Mouse (Mus musculus) liver, embryonic 12.5 days (tissue): ENCODE measurements around the gene Dclk1. TPM values are rescaled to one million over a fixed set of nuclear protein-coding genes. Genes with fewer than 3 reads are reported as not detected.

Experiments used
- ATAC-seq: fragments of 200-750 bp; cut with Nextera tagmentation; 2 replicates; pipeline ENCODE4 v1.8.0; 2017; ENCODE audit warnings: moderate number of reproducible peaks, mild to moderate bottlenecking, moderate library complexity
- H3K27ac ChIP-seq: fragments of 300-500 bp; sonication (generic); 2 replicates; pipeline ENCODE4 v1.5.1; 2016; ENCODE audit warnings: mild to moderate bottlenecking
- H3K27me3 ChIP-seq: fragments of 300-500 bp; sonication (generic); replicated peaks from 2 replicates; pipeline ENCODE4 v1.6.1; 2016; ENCODE audit warnings: mild to moderate bottlenecking, moderate library complexity
- H3K36me3 ChIP-seq: fragments of 300-500 bp; sonication (generic); 2 replicates; pipeline ENCODE4 v1.6.1; 2016; ENCODE audit warnings: mild to moderate bottlenecking, moderate library complexity
- H3K4me1 ChIP-seq: fragments of 300-500 bp; sonication (generic); 2 replicates; pipeline ENCODE4 v1.6.1; 2016
- H3K4me2 ChIP-seq: fragments of 300-500 bp; sonication (generic); 2 replicates; pipeline ENCODE4 v1.6.1; 2016; ENCODE audit warnings: mild to moderate bottlenecking, moderate library complexity
- H3K4me3 ChIP-seq: fragments of 300-500 bp; sonication (generic); 2 replicates; pipeline ENCODE4 v1.5.1; 2016; ENCODE audit warnings: mild to moderate bottlenecking, moderate library complexity
- H3K9ac ChIP-seq: fragments of 300-500 bp; sonication (generic); 2 replicates; pipeline ENCODE4 v1.6.1; 2016; ENCODE audit warnings: mild to moderate bottlenecking, moderate library complexity
- H3K9me3 ChIP-seq: fragments of 300-500 bp; sonication (generic); replicated peaks from 2 replicates; pipeline ENCODE4 v1.6.1; 2016; ENCODE audit warnings: mild to moderate bottlenecking, moderate library complexity
- WGBS: fragments of 180-500 bp; shearing (Covaris S2); methylation state at CpG from one replicate; pipeline ENCODE4 v1.1.7; 2016; ENCODE audit not compliant: insufficient replicate concordance; 5-methylcytosine and 5-hydroxymethylcytosine counted together
- polyA plus RNA-seq: library from polyadenylated mRNA; unstranded; fragments of >200 nt; fragmentation: Nextera tagmentation; extraction: Ambion mirVana; gene quantifications from 2 replicates; pipeline ENCODE4 v1.2.1, GENCODE M21; 2016

Gene Dclk1
- polyA plus RNA-seq, 1 experiment from 2014 or later, result 1.7 TPM

- Histone ChIP-seq H3K4me1 (no peaks in the 10 kb centered on the region), H3K27me3 (no peaks in the 10 kb centered on the region), H3K4me3 (no peak overlapping the region), H3K4me2 (no peak overlapping the region), H3K9ac (no peak overlapping the region), H3K9me3 (no peaks in the 10 kb centered on the region), H3K27ac (no peak overlapping the region), H3K36me3 (no peaks in the 10 kb centered on the region)
- ATAC-seq, result no peak
- WGBS, result 85% methylated on average over 6 of the region's 6 CpGs
Observed at GRCm38 (mm10) chr3:55555848-55556247, 313.7 kb downstream of the Dclk1 start.

- H3K9me3 ChIP-seq, result no peaks in the 10 kb centered on the region
- no peaks in the 10 kb centered on the region for H3K36me3 ChIP-seq
- no peak overlapping the region for H3K27ac ChIP-seq
- H3K27me3 ChIP-seq, result no peaks in the 10 kb centered on the region
- no peak for ATAC-seq
- WGBS, result 43% methylated on average over 1 of the region's 1 CpGs
- no peak overlapping the region for H3K4me2 ChIP-seq
- no peak overlapping the region for H3K9ac ChIP-seq
- H3K4me3 ChIP-seq, result no peak overlapping the region
- no peaks in the 10 kb centered on the region for H3K4me1 ChIP-seq
Observed at GRCm38 (mm10) chr3:55558570-55558969, 316.4 kb downstream of the Dclk1 start.

- no peak for ATAC-seq
- Histone ChIP-seq H3K4me1 (no peaks in the 10 kb centered on the region), H3K27ac (no peak overlapping the region), H3K9me3 (no peaks in the 10 kb centered on the region), H3K4me2 (no peak overlapping the region), H3K27me3 (no peaks in the 10 kb centered on the region), H3K4me3 (no peak overlapping the region), H3K36me3 (no peaks in the 10 kb centered on the region), H3K9ac (no peak overlapping the region)
- 68% methylated on average over 3 of the region's 3 CpGs for WGBS
Observed at GRCm38 (mm10) chr3:55567476-55567875, 325.3 kb downstream of the Dclk1 start.

GRCm38 (mm10) chr3:55569539-55569938 is 327.4 kb downstream of the Dclk1 start:
- H3K4me3 ChIP-seq, result no peak overlapping the region
- H3K36me3 ChIP-seq, result no peaks in the 10 kb centered on the region
- H3K9ac ChIP-seq, result no peak overlapping the region
- no peak for ATAC-seq
- no peak overlapping the region for H3K27ac ChIP-seq
- no peaks in the 10 kb centered on the region for H3K27me3 ChIP-seq
- no peak overlapping the region for H3K4me2 ChIP-seq
- H3K9me3 ChIP-seq, result no peaks in the 10 kb centered on the region
- 69% methylated on average over 10 of the region's 10 CpGs for WGBS
- no peaks in the 10 kb centered on the region for H3K4me1 ChIP-seq

GRCm38 (mm10) chr3:55571034-55571433 is 328.9 kb downstream of the Dclk1 start:
- 57% methylated on average over 3 of the region's 3 CpGs for WGBS
- Histone ChIP-seq H3K27me3 (no peaks in the 10 kb centered on the region), H3K9ac (no peak overlapping the region), H3K36me3 (no peaks in the 10 kb centered on the region), H3K9me3 (no peaks in the 10 kb centered on the region), H3K4me2 (no peak overlapping the region), H3K4me3 (no peak overlapping the region), H3K27ac (no peak overlapping the region), H3K4me1 (no peaks in the 10 kb centered on the region)
- no peak for ATAC-seq

- ATAC-seq, result no peak
Observed at GRCm38 (mm10) chr3:55571552-55572296, 329.6 kb downstream of the Dclk1 start.

GRCm38 (mm10) chr3:55572297-55572681 is 330.1 kb downstream of the Dclk1 start:
- Histone ChIP-seq H3K4me3 (no peak overlapping the region), H3K4me1 (no peaks in the 10 kb centered on the region), H3K36me3 (no peaks in the 10 kb centered on the region), H3K9ac (no peak overlapping the region), H3K4me2 (no peak overlapping the region), H3K27me3 (no peaks in the 10 kb centered on the region), H3K9me3 (no peaks in the 10 kb centered on the region), H3K27ac (no peak overlapping the region)
- no peak for ATAC-seq
- 65% methylated on average over 4 of the region's 4 CpGs for WGBS

More at GRCm38 (mm10) chr3:55571552-55572296, 329.6 kb downstream of the Dclk1 start:
- Histone ChIP-seq H3K27me3 (no peaks in the 10 kb centered on the region), H3K9ac (no peak overlapping the region), H3K4me1 (no peaks in the 10 kb centered on the region), H3K4me3 (no peak overlapping the region), H3K4me2 (no peak overlapping the region), H3K9me3 (no peaks in the 10 kb centered on the region), H3K27ac (no peak overlapping the region), H3K36me3 (no peaks in the 10 kb centered on the region)
- WGBS, result 62% methylated on average over 11 of the region's 11 CpGs

- Histone ChIP-seq H3K9me3 (no peaks in the 10 kb centered on the region), H3K4me3 (no peak overlapping the region), H3K27me3 (no peaks in the 10 kb centered on the region), H3K9ac (no peak overlapping the region), H3K4me2 (no peak overlapping the region), H3K4me1 (no peaks in the 10 kb centered on the region), H3K36me3 (no peaks in the 10 kb centered on the region), H3K27ac (no peak overlapping the region)
- WGBS, result 57% methylated on average over 4 of the region's 4 CpGs
- ATAC-seq, result no peak
Observed at GRCm38 (mm10) chr3:55574003-55574402, 331.8 kb downstream of the Dclk1 start.

GRCm38 (mm10) chr3:55587434-55587971 is 345.3 kb downstream of the Dclk1 start:
- H3K4me2 ChIP-seq, result no peak overlapping the region

GRCm38 (mm10) chr3:55587972-55588946 is 346.1 kb downstream of the Dclk1 start:
- H3K27ac ChIP-seq, result no peak overlapping the region
- no peak overlapping the region for H3K9ac ChIP-seq
- H3K36me3 ChIP-seq, result no peaks in the 10 kb centered on the region
- no peak for ATAC-seq
- no peaks in the 10 kb centered on the region for H3K9me3 ChIP-seq
- H3K4me1 ChIP-seq, result no peaks in the 10 kb centered on the region
- H3K4me3 ChIP-seq, result no peak overlapping the region
- H3K27me3 ChIP-seq, result no peaks in the 10 kb centered on the region
- H3K4me2 ChIP-seq, result no peak overlapping the region
- 38% methylated on average over 12 of the region's 12 CpGs for WGBS

More at GRCm38 (mm10) chr3:55587434-55587971, 345.3 kb downstream of the Dclk1 start:
- H3K27me3 ChIP-seq, result no peaks in the 10 kb centered on the region
- H3K27ac ChIP-seq, result no peak overlapping the region
- 61% methylated on average over 12 of the region's 12 CpGs for WGBS
- H3K4me3 ChIP-seq, result no peak overlapping the region
- H3K9ac ChIP-seq, result no peak overlapping the region
- H3K4me1 ChIP-seq, result no peaks in the 10 kb centered on the region
- no peaks in the 10 kb centered on the region for H3K9me3 ChIP-seq
- H3K36me3 ChIP-seq, result no peaks in the 10 kb centered on the region
- no peak for ATAC-seq
